Mouse (Mus musculus) liver, adult 2 months (tissue): ENCODE results near the gene Olfr824.
A peak's percentile ranks its signal among the peaks of the same experiment; 100 is the strongest.

Experiments
- CTCF ChIP-seq: fragments of 200-500 bp; IDR thresholded peaks from 2 replicates; pipeline ENCODE4 v1.5.1; 2011; ENCODE audit warnings: low read depth, low read length, control low read depth
- POLR2A ChIP-seq: fragments of 200-500 bp; IDR thresholded peaks from 2 replicates; pipeline ENCODE4 v1.6.1; 2011; ENCODE audit warnings: low read length, control low read depth; ENCODE audit not compliant: insufficient read depth; ENCODE audit errors: extremely low read depth

- TF ChIP-seq CTCF (peak; percentile 49), POLR2A (no peak)
Observed at GRCm38 (mm10) chr10:130092838-130093440, 36.9 kb downstream of the Olfr824 start.
